Mouse (Mus musculus): ENCODE measurements around the gene Ddx23. TPM values are rescaled to one million over a fixed set of nuclear protein-coding genes. Genes with fewer than 3 reads are reported as not detected.
A peak's percentile ranks its signal among the peaks of the same experiment; 100 is the strongest.

The Ddx23 gene
- total RNA-seq, 2 experiments from 2014 or later, result 69.4 to 75.8 TPM

DNA sequence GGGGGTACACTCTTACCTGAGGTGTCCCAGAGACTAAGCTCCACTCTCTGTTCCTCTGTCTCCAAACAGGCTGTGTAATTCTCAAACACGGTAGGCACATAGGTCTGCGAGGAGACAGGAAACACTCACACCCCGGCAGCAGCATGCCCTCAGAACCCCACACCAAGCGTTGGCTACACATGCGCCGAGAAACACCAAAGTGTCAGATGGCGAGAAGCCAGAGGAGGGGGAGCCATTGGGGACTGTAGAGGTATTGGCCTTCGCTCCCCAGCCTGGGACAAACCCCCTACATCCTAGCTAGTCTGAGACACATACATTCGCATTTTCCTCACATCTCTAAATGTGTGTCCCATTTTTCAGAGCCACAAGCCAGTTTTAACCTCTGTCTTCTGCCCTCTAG, 13.8 kb upstream of the Ddx23 start:
- intact Hi-C loops (cut with DNase I), result loop anchor here (2.0 kb wide), 2 partner anchors 14 to 22 kb away; no protein-coding TSS in a partner anchor
- DNase-seq (ENCODE audit: low spot score in 2 of 2), result no peak

DNA sequence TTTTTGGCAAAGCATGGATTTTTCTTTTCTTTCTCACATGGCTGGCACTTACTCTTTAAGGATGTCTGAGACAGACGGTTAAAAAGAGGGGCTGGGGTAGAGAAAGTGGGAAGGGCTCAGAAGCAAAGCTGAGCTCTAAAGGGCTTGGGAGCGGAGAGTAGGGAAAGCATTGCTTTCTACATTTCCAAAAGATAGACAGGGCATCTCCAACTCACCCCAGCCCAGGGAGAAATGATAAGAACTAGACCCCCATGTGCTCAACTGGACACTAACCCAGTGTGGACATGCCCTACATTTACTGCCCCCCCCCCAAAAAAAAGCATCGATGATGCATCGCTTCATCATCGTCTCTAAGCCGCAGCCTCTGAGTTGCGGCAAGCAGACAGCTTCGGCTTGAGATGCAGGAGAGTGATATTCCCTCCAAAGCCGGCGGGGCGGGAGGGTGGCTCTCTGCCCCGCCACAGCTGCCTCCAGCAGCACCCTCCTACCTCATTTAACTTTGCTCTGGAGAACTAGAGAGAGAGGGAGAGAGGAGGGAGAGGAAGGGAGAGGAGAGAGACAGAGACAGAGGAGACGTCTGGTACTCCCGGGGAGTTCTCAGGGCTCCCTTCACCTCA, 13.0 kb upstream of the Ddx23 start:
- intact Hi-C loops (cut with DNase I), result loop anchor here (2.0 kb wide), 2 partner anchors 15 to 23 kb away; no protein-coding TSS in a partner anchor

DNA sequence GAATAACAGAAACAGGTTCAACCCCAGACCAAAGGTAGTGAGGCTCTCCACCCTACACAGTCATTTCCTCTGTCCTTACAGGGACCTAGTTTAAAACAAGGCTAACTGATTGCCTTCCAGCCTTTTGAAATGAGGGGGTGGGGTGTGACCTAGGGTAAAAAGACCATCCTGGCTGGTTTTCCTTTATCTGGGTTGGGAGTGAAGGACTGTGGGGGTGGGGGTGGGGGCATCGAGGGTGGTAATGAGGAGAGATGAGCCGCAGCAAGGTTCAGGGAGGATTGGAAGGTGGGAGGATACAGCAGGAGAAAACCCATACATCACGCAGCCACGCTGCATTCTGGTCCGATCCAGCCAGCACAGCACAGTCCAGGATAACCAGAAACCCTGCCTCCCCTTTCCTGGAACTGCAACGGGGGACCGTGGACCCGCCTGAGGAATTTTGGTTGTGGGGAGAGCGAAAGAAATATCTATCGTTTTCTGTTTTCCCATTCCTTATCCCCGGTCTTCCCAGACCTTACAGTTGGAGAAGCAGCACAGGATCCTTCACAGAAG, 12.4 kb upstream of the Ddx23 start:
- intact Hi-C loops (cut with DNase I), result no loop called here
- peak; percentile 30 to 54 for DNase-seq (ENCODE audit: low spot score in 2 of 2)

More for the DNA sequence above, 13.0 kb upstream of the Ddx23 start:
- peak in 1 of 2 experiments; percentile 40 for DNase-seq (ENCODE audit: low spot score in 2 of 2)

DNA sequence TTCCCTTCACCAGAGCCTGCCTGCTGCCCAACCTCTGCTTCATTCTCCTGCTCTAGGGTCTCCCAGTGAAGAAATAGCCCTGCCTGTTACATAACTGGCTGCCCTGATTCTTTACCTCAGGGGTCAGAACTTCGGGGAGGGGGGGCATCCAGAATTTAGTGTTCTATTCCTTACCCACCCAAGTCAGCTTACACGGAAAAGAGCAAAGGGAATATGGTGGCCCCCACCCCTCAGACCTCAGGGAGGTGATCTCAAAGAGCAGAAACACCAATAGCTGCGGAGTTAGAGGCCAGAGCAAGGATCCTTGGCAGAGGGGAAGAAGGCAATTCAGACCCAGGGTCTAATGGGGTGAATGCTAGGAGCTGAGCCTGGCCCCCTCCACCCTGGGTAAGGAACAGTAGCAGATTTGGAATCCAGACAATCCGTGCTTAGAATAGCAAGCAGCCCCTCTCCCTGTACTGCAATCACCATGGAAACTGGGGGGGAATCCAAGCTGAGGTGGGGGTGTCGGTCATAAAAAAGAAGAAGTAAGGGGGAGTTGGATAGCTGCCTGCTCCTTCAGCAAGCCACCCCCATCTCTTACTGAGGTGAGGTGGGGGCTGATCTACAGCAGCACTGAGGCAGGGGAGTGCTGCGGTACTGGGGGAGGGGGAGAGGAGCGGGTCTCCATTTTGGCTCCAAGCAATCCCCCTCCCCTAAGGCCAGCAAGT, 11.7 kb upstream of the Ddx23 start:
- intact Hi-C loops (cut with DNase I), result no loop called here
- DNase-seq (ENCODE audit: low spot score in 2 of 2), result peak in 1 of 2 experiments; percentile 62

DNA sequence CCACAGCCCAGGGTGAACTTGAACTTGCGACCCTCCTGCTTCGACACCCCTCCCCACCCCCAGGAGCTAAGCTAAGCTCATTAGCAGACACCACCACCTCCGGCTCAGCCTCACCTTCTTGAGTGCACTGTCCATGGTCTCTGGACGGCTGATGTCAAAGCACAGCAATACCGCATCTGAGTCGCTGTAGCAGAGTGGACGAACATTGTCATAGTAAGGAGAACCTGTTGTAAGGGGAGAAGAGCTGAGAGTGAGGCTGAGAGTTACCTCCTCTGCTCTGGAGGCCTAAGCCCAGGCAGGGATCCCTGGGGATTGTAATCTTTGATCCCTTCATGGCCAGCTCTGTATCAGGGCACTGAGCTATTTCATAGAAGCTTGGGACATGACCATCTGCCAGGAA, 11.0 kb upstream of the Ddx23 start:
- intact Hi-C loops (cut with DNase I), result no loop called here
- no peak for DNase-seq (ENCODE audit: low spot score in 2 of 2)

DNA sequence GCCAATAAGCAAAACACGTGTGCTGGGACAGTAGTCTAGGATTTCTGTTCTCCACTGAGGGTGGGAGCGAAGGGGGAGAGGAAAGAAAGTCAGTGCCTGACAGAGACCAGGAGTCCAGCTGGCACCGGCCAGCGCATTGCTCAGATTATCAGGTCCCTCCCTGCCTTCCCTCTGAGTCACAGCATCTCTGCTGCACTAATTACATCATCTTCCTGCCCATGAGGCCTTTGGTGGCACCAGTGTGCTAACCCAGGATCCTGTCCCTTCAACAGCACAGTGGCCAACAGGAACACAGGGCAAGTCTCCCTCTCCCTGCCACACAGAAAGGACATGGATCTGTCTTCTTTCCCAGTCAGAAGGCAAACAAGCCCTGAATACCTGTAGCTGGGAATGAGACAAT, 9.9 kb upstream of the Ddx23 start:
- no peak for DNase-seq (ENCODE audit: low spot score in 2 of 2)
- intact Hi-C loops (cut with DNase I), result no loop called here

DNA sequence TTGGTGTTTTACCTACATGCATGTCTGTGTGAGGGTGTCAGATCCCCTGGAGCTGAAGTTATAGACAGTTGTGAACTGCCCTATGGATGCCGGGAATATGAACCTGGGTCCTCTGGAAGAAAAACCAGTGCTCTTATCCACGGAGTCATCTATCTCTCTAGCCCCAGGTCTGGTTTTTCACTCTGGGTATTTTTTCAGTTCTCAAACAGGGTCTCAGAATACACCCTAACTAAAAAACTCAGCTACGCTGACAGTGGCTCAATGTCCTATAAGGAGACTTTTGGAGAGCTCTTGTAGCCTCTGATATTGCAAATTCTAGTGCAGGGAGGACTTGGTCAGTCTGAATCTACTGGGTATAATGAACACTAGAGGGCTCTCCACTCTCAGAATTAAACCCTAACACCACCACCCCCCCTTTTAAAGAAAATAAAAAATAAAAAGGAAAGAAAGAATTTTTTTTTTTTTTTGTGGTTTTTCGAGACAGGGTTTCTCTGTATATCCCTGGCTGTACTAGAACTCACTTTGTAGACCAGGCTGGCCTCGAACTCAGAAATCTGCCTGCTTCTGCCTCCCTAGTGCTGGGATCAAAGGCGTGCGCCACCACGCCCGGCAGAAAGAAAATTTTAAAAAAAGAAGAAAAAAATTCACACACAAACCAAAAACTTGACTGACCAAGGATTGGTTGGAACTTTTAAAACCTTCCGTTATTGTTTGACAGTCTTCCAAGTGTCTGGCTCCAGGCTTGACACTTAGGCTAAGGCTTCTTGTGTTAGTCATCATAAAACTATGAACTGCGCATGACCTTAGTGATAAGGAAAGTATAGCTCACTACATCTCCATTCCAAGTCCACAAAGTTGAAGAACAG, 1.6 kb upstream of the Ddx23 start:
- DNase-seq (ENCODE audit: low spot score in 2 of 2), result no peak
- intact Hi-C loops (cut with DNase I), result loop anchor here (5.0 kb wide), 1 partner anchor 138 kb away; no protein-coding TSS in a partner anchor

DNA sequence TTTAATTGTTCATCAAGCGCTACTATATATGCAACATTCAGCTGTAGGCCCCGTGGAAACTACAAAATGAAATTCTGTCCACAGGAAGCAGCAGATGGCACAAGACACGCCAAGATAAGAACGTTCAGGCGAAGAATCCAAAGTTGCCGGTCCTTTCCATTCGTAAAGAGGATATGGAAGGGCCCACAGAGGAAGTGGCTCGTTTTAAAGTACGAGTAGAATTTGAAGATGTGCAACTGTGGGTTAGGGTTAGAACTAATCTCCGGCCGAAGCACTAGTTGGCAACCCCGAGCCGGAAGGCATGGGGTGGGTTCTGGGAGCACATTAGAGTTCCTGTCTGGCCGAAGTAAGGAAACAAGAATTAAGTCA, 512 bp downstream of the Ddx23 start:
- intact Hi-C loops (cut with DNase I), result loop anchor here (2.0 to 5.0 kb wide), 2 partner anchors 27 to 140 kb away; no protein-coding TSS in a partner anchor

DNA sequence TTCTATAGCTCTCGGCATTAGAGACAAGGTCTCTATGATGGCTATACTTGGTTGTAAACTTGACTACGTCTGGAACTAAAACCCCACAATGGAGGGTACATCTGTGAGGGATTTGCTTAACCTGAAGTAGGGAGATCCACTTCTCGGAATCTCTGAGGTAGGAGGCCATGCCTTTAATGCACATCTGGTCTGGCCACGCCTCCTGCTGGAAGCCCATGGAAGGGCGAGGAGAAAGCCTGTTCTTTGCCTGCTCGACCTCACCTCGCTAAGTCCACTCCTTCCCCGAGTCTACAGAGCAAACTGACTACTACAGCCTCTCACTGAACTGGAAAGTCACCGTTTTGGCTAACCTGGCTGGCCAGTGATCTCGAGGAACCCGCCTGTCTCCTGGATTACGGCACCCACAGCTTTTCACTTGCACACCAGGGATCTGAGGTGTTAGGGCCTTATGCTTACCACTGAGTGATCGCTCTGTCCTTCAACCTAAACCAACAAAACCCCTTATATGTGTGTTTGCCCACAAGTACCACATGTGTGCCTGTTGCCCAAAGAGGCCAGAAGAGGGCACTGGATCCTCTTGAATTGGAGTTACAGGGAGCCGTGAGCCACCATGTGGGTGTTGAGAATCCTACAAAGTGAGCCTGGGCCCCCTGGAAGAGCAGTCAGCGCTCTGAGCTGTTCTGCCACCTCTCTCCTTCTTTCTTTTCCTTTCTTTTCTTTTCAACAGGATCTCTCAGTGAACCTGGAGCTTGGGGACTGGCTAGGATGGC, 5.5 kb downstream of the Ddx23 start:
- no peak for DNase-seq (ENCODE audit: low spot score in 2 of 2)
- intact Hi-C loops (cut with DNase I), result no loop called here

More for the DNA sequence above, 512 bp downstream of the Ddx23 start:
- DNase-seq (ENCODE audit: low spot score in 2 of 2), result peak in 1 of 2 experiments; percentile 21

DNA sequence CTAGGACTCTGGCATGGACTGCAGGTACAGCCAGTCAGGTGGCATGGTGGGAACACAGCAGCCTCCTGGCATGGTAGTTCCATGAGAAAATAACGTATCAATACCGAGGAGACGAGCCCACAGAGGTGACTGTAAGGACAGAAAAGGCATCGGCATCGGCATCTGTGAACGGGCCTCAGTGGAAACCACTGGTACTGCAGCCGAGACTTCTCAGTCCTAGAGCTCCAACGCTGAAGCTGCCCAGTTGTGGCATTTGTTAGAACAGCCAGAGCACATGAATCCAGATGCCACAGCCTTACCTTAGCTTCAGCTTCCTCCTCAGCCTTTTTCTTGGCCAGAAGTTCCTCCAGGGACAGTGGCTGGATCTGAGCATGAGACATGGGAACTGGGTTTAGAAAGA, 10.5 kb downstream of the Ddx23 start:
- intact Hi-C loops (cut with DNase I), result no loop called here
- DNase-seq (ENCODE audit: low spot score in 2 of 2), result no peak

DNA sequence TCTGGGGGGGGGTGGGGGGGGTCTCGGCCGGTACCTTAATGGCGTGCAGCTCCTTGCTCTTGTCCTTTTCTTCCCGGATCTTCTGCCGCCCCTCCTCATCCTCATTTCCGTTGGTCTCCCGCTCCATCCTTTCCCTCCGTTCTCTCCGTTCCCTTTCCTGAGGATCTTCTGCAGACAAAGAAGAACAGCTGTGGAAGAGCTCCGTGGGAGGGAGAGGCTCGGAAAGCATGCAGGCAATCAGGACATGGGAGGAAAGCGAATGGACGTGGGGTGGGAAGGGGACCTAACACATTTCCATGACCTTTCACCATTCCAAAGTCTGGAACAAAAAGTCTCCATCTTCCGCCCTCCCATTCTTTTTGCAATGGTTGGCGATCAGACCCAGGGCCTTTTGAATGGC, 11.3 kb downstream of the Ddx23 start:
- intact Hi-C loops (cut with DNase I), result no loop called here
- DNase-seq (ENCODE audit: low spot score in 2 of 2), result no peak

DNA sequence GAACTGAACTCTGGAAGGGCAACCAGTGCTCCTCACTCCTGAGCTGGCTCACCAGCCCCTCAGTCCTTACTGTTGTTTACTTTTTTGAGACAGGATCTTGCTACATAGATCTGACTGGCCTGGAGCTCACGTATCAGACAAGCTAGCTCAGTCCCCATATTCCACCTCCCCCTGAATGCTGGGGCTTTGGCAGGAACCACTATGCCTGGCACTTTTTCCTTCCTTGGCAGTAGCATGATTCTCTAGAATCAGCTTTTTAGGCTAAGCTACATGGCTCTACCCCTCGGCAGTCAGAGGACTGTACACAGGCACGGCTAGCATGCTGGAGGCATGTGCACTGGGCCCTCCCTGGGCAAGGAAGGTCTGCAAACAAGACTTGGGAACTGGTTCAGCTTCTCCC, 14.6 kb downstream of the Ddx23 start:
- intact Hi-C loops (cut with DNase I), result no loop called here
- DNase-seq (ENCODE audit: low spot score in 2 of 2), result peak in 1 of 2 experiments; percentile 80

DNA sequence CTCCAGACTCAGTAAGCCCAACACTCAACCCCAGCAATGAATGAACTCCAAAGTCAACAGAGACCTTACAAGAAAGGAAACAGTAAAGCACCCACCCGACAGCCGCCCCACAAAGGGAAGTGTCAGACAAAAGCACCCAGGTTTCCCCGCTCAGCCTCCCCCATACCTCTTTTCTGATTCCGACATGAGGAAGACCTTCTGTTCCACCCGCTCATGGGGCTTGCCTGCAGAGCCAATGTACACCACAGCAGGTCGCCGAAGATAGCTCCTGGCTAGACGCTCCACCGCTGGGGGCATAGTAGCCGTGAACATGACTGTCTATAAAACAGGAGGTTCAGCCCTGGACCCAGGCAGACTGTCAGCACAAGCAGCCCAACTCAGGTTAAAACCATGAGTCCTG, 15.4 kb downstream of the Ddx23 start:
- DNase-seq (ENCODE audit: low spot score in 2 of 2), result no peak
- intact Hi-C loops (cut with DNase I), result no loop called here

DNA sequence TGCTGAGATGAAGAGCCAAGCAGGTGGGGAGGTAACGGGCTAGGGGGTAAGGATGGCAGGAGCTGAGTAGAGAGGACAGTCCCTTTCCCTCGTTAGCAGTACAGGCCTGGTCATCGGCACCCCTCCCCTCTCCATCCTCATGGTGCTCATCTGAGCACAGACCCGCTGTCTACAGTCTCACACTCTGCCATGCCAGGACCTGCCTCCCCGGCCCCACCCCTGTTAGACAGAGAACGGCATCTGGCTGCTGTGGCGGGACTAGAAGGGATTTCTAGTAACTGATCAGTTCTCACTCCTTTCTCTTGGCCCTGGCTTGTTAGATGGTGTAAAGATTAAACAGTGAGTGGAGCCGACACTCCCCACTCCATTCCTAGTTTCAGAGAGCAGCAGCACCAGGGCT, 16.0 kb downstream of the Ddx23 start:
- intact Hi-C loops (cut with DNase I), result no loop called here
- DNase-seq (ENCODE audit: low spot score in 2 of 2), result no peak

DNA sequence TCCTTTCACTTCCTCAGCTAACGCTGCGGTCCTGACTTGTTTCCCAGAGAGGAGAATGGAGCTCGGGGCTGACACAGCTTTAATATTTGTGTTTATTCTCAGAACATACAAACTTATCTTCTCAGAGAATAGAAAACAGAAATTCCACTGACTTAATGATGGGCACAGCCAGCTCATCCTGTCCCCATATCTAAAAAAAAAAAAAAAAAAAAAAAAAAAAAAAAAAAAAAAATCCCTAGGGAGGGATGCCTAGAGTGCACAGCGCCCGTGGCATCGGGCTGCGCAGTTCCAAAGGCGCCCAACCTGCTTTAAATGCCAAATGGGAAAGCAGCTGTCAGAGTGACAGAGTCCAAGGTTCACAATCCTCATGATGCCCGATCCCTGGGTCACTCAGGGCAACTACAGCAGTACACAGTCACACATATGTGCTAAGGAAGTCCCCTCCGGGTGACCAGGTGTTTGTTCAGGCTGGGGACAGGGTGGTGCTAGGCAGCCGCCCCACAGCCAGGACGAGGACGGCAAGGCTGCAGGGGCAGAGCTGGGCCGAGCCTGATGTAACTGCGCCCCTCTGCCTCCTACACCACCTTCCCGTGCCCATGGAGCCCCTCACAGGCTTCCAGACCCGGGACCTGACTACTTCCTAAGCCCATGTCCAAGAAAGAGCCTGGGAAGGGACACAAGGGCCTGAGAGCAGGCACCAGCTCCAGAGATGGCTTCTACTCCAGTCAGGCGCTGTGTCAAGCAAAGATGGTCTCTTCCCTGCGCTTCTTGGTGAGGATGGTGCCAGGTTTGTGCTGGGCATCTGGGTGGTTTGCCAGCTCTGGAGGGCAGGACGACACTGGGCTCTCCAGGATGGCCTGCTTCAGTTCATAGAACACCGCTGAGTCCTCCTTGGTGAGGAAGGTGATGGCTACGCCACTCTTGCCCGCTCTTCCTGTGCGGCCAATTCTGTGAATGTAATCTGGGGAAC, 17.4 kb downstream of the Ddx23 start:
- no peak for DNase-seq (ENCODE audit: low spot score in 2 of 2)
- intact Hi-C loops (cut with DNase I), result no loop called here

DNA sequence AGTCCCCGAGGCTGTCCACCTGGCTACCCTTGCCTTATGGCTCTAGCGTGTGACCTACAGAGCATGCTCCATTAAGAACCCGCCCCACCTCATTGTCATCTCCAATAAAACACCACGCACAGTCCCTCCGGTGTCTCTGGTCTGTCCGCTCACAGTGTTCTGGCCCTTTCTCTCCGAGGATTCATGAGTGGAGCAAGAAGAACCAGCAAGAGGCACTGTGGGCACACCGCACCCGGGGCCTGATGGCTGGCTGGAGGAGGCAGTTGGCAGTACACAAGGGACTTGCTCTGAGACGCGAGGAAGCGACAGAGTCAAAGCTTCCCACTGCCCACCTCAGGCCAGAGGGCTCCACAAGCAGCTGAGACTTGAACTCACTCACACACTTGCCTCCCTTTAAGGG, 18.3 kb downstream of the Ddx23 start:
- DNase-seq (ENCODE audit: low spot score in 2 of 2), result no peak
- intact Hi-C loops (cut with DNase I), result no loop called here

DNA sequence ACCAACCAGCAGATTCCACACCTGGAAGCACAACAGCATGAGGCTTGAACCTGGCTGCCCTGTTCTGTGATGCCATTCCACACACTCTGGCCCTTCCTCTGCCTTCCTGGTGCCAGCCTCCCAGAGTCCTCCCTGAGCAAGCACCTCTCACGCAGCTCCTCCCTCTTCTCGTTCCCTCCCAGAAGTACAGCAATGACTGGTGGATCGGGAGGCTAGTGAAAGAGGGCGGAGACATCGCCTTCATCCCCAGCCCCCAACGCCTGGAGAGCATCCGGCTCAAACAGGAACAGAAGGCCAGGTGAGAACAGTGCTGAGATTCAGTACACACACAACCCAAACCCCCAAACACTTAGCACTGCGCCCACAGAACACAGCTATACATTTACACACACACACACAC, 22.5 kb downstream of the Ddx23 start:
- intact Hi-C loops (cut with DNase I), result no loop called here
- no peak for DNase-seq (ENCODE audit: low spot score in 2 of 2)

DNA sequence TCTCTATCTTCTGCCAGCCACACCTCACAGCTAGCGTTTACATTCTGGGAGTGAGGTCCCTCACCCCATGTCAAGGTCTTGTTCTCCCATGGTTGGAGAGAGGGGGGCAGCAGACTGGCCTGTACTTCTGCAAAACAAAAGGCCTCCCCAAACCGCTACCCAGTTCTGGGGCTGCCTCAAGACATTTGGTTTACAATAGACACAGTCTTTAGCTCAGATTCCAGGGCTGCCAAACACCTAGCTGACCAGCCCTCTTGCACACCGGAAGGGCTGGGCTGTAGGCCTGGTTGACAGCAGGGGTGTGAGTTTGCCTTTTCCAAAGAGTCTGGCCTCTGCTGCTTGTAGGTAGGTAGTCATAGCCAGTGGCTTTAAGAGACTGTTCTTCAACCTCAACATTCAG, 25.5 kb downstream of the Ddx23 start:
- no peak for DNase-seq (ENCODE audit: low spot score in 2 of 2)
- intact Hi-C loops (cut with DNase I), result no loop called here

Measured in left cerebral cortex, postnatal 25 days (tissue).